Mouse (Mus musculus) forebrain, embryonic 11.5 days (tissue): Measurements from ENCODE around the gene BC049762. TPM values are rescaled to one million over a fixed set of nuclear protein-coding genes. Genes with fewer than 3 reads are reported as not detected.

Source experiments
- polyA plus RNA-seq: library from polyadenylated mRNA; unstranded; fragments of >200 nt; fragmentation: Nextera tagmentation; extraction: Ambion mirVana; gene quantifications from 2 replicates; pipeline ENCODE4 v1.2.1, GENCODE M21; 2014

Gene BC049762
- polyA plus RNA-seq, 1 experiment from 2014 or later = 0.35 TPM

Other genes starting within 250 kb of the BC049762 start
- not detected in 2 replicates for gene Olfr54, start 248.8 kb downstream of the BC049762 start, polyA plus RNA-seq
- not detected in 2 replicates for gene Olfr1375, start 214.9 kb downstream of the BC049762 start, polyA plus RNA-seq
- gene Zfp354a, start 203.8 kb downstream of the BC049762 start, polyA plus RNA-seq = 9.7 and 11.6 TPM in 2 replicates
- gene Gm12569, start 42.6 kb downstream of the BC049762 start, polyA plus RNA-seq = not detected in 2 replicates
- gene Clk4, start 1.3 kb downstream of the BC049762 start, polyA plus RNA-seq = 128 and 142 TPM in 2 replicates
- 7.5 and 8.5 TPM in 2 replicates for gene Col23a1, start 26.9 kb upstream of the BC049762 start, polyA plus RNA-seq